Mouse (Mus musculus): ENCODE data around the gene Phb2. TPM values are rescaled to one million over a fixed set of nuclear protein-coding genes. Genes with fewer than 3 reads are reported as not detected.
"Not testable (repeated sequence)": the region's sequence is repeated elsewhere in the genome, so short reads cannot be mapped to it uniquely, and the experiment has no call there.

Gene Phb2
- 10 to 100 TPM; 72.2 to 87.3 TPM for polyA plus RNA-seq (2017; shearing (Covaris generic))

- peak; percentile 97 for ATAC-seq
These were observed at the start of gene Phb2, which contains the start of gene Emg1 for GRCm38 (mm10) chr6:124711824-124712782. TSS of gene Phb2 (plus strand) at chr6:124712336. TSS of gene Emg1 (minus strand) at chr6:124712178.

- ATAC-seq = peak; percentile 96
These were observed 49.4 kb upstream of the Phb2 start, which contains the start of gene Lpcat3 for GRCm38 (mm10) chr6:124662477-124663423. TSS of gene Lpcat3 (plus strand) at chr6:124663027.

- ATAC-seq = no peak
These were observed 48.7 kb upstream of the Phb2 start for GRCm38 (mm10) chr6:124663424-124663795.

GRCm38 (mm10) chr6:124664256-124664655 lies 47.9 kb upstream of the Phb2 start:
- no peak for ATAC-seq

GRCm38 (mm10) chr6:124665011-124665410 lies 47.1 kb upstream of the Phb2 start:
- ATAC-seq = no peak

- ATAC-seq = no peak
These were observed 42.8 kb upstream of the Phb2 start for GRCm38 (mm10) chr6:124669234-124669859.

GRCm38 (mm10) chr6:124670281-124670900 lies 41.7 kb upstream of the Phb2 start:
- no peak for ATAC-seq

- no peak for ATAC-seq
These were observed 40.0 kb upstream of the Phb2 start for GRCm38 (mm10) chr6:124672100-124672499.

GRCm38 (mm10) chr6:124673619-124674018 lies 38.5 kb upstream of the Phb2 start:
- ATAC-seq = no peak

GRCm38 (mm10) chr6:124674591-124674990 lies 37.5 kb upstream of the Phb2 start:
- no peak for ATAC-seq

GRCm38 (mm10) chr6:124676171-124676570 lies 36.0 kb upstream of the Phb2 start:
- no peak for ATAC-seq

- no peak for ATAC-seq
These were observed 33.4 kb upstream of the Phb2 start for GRCm38 (mm10) chr6:124678769-124679168.

GRCm38 (mm10) chr6:124679486-124679885 lies 32.6 kb upstream of the Phb2 start:
- no peak for ATAC-seq

- not testable (repeated sequence) for ATAC-seq
These were observed 29.8 kb upstream of the Phb2 start for GRCm38 (mm10) chr6:124682291-124682690.

GRCm38 (mm10) chr6:124683591-124684417 lies 28.3 kb upstream of the Phb2 start:
- peak; percentile 23 for ATAC-seq

GRCm38 (mm10) chr6:124685606-124686386 lies 26.3 kb upstream of the Phb2 start:
- no peak for ATAC-seq

GRCm38 (mm10) chr6:124686644-124687043 lies 25.5 kb upstream of the Phb2 start:
- ATAC-seq = not testable (repeated sequence)

GRCm38 (mm10) chr6:124688151-124688758 lies 23.9 kb upstream of the Phb2 start:
- ATAC-seq = no peak

GRCm38 (mm10) chr6:124689011-124689410 lies 23.1 kb upstream of the Phb2 start:
- ATAC-seq = no peak

GRCm38 (mm10) chr6:124690517-124690916 lies 21.6 kb upstream of the Phb2 start:
- no peak for ATAC-seq
